Mouse (Mus musculus) heart, postnatal 0 days (tissue): Measurements from ENCODE around the gene Gm38431. TPM values are rescaled to one million over a fixed set of nuclear protein-coding genes. Genes with fewer than 3 reads are reported as not detected.

ENCODE experiments used
- ATAC-seq: fragments of 200-750 bp; cut with Nextera tagmentation; 2 replicates; pipeline ENCODE4 v1.8.0; 2017; ENCODE audit warnings: low read depth, moderate number of reproducible peaks, moderate library complexity; ENCODE audit not compliant: insufficient read depth
- DNase-seq: peaks from one replicate; pipeline ENCODE4 v3.0.0-alpha.2; 2016; ENCODE audit warnings: low spot score
- H3K27ac ChIP-seq: fragments of 300-500 bp; sonication (generic); 2 replicates; pipeline ENCODE4 v1.5.1; 2014; ENCODE audit warnings: low read depth, mild to moderate bottlenecking
- H3K27me3 ChIP-seq: fragments of 300-500 bp; sonication (generic); 2 replicates; pipeline ENCODE4 v1.6.1; 2014; ENCODE audit warnings: low read length, mixed read lengths; ENCODE audit not compliant: control insufficient read depth, insufficient read depth
- H3K36me3 ChIP-seq: fragments of 300-500 bp; sonication (generic); replicated peaks from 2 replicates; pipeline ENCODE4 v1.6.1; 2014; ENCODE audit warnings: low read length, mixed read lengths; ENCODE audit not compliant: control insufficient read depth, insufficient read depth
- H3K4me1 ChIP-seq: fragments of 300-500 bp; sonication (generic); 2 replicates; pipeline ENCODE4 v1.6.1; 2014; ENCODE audit warnings: antibody characterized with exemption; ENCODE audit not compliant: control insufficient read depth, insufficient read depth
- H3K4me2 ChIP-seq: fragments of 300-500 bp; sonication (generic); 2 replicates; pipeline ENCODE4 v1.6.1; 2014; ENCODE audit warnings: low read depth, mild to moderate bottlenecking, low read length, moderate library complexity
- H3K4me3 ChIP-seq: fragments of 300-500 bp; sonication (generic); 2 replicates; pipeline ENCODE4 v1.5.1; 2014; ENCODE audit warnings: low read depth, low read length
- H3K9ac ChIP-seq: fragments of 300-500 bp; sonication (generic); replicated peaks from 2 replicates; pipeline ENCODE4 v1.6.1; 2014; ENCODE audit warnings: low read depth, low read length, mixed read lengths
- H3K9me3 ChIP-seq: fragments of 300-500 bp; sonication (generic); replicated peaks from 2 replicates; pipeline ENCODE4 v1.6.1; 2016; ENCODE audit warnings: low read length; ENCODE audit not compliant: control insufficient read depth
- CTCF ChIP-seq: IDR thresholded peaks from 2 replicates; pipeline ENCODE4 v1.5.1; 2016; ENCODE audit warnings: antibody characterized with exemption, control low read depth, low read depth
- EP300 ChIP-seq: IDR thresholded peaks from 2 replicates; pipeline ENCODE4 v1.6.1; 2016; ENCODE audit warnings: antibody characterized with exemption, low read depth
- WGBS: fragments of 180-500 bp; shearing (Covaris S2); extraction: QIAGEN DNeasy Blood & Tissue Kit; methylation state at CpG from one replicate; pipeline ENCODE4 v1.1.7; 2014; 5-methylcytosine and 5-hydroxymethylcytosine counted together
- polyA plus RNA-seq: library from polyadenylated mRNA; unstranded; fragments of >200 nt; fragmentation: Nextera tagmentation; extraction: Ambion mirVana; gene quantifications from 2 replicates; pipeline ENCODE4 v1.2.1, GENCODE M21; 2015
- total RNA-seq: library from RNA; depleted of rRNA; stranded (reverse); fragments of >200 nt; gene quantifications from 2 replicates; pipeline ENCODE4 v1.2.3, GENCODE M21; 2014; ENCODE audit warnings: low replicate concordance

The Gm38431 gene
- total and polyA plus RNA-seq, 2 experiments from 2014 or later: 0.34 to 1.6 TPM

DNA sequence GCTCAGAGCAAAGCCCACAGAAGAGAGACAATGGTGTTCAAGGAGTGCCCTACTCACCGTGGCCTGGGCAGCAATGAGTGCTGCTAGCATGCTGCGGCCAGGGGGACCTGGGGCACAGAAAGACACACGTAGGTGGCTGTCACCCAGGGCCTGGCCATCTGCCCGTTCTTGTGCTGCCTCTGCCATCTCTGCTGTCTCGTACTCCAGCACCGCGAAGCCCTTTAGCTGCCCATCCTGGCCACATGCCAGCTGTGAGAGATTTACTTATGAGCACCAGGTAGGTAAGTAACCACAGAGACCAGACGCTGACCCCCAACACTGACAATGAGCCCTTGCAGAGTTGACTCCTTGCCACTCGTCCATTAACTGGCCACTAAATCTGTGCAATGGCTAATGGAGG lies 10.7 kb downstream of the Gm38431 start:
- TF ChIP-seq CTCF (no peak), EP300 (no peak)
- no peak for ATAC-seq

DNA sequence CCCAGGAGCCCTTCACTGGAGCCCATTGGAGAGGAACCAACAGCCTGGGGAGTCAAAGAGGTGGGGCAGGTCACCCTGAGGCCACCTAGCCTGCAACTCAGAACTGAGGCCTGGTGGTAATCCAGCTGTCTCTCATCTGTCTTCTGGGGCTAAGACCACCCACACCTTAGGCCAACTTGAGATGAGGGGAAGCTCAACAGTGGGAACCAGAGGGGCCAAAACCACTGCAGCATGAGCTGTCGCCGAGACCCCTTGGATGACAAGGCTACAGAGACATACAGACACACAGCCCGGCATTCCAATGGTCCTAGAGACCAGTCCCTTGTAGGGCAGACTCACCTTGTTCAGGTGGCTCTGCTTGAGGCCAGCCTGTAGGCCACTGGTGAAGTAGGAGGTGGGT lies 16.2 kb downstream of the Gm38431 start:
- peaks cover 63% of the 10 kb centered on the region for H3K36me3 ChIP-seq
- H3K4me2 ChIP-seq: no peak overlapping the region
- peaks cover 9% of the 10 kb centered on the region; the same call in 1 of the 2 replicates for H3K4me1 ChIP-seq
- TF ChIP-seq CTCF (no peak), EP300 (no peak)
- WGBS: 89% methylated on average over 3 of the region's 3 CpGs
- H3K27me3 ChIP-seq: no peaks in the 10 kb centered on the region
- no peak overlapping the region for H3K27ac ChIP-seq
- no peak overlapping the region for H3K9ac ChIP-seq
- H3K9me3 ChIP-seq: no peaks in the 10 kb centered on the region
- no peak overlapping the region for H3K4me3 ChIP-seq
- no peak for ATAC-seq
- DNase-seq: no peak

More for the DNA sequence above, 10.7 kb downstream of the Gm38431 start:
- H3K4me3 ChIP-seq: no peak overlapping the region
- no peak overlapping the region for H3K4me2 ChIP-seq
- H3K27me3 ChIP-seq: no peaks in the 10 kb centered on the region
- H3K4me1 ChIP-seq: peaks cover 8% of the 10 kb centered on the region
- peaks cover 94% of the 10 kb centered on the region for H3K36me3 ChIP-seq
- 64% methylated on average over 9 of the region's 9 CpGs for WGBS
- H3K27ac ChIP-seq: no peak overlapping the region
- no peak for DNase-seq
- no peak overlapping the region for H3K9ac ChIP-seq
- no peaks in the 10 kb centered on the region for H3K9me3 ChIP-seq

DNA sequence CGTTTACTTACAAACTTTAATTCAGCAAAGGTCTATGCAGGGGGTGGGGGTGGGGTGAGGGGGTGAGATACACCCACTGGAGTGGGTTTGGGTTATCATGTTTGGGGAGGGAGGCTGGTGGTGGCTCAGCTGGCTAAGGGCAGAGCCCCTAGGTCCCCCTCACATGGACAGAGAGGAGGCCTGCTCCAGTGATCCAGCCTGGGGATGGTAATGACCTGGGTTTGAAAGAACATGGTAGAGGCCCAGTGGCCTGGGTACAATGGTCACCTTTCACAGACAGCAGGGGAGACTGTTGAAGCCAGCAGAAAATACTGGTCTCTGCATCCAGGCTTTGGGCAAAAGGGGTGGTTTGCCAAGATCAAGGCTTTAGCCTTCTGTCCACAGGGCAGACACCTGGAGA lies 17.6 kb downstream of the Gm38431 start:
- Histone ChIP-seq H3K27ac (no peak overlapping the region), H3K9ac (no peak overlapping the region), H3K27me3 (no peaks in the 10 kb centered on the region), H3K9me3 (no peaks in the 10 kb centered on the region), H3K4me1 (peaks cover 9% of the 10 kb centered on the region; the same call in 1 of the 2 replicates), H3K4me3 (no peak overlapping the region), H3K4me2 (no peak overlapping the region), H3K36me3 (peaks cover 48% of the 10 kb centered on the region)
- 83% methylated on average over 1 of the region's 1 CpGs for WGBS
- no peak for TF ChIP-seq EP300
- no peak for TF ChIP-seq CTCF
- ATAC-seq: no peak
- DNase-seq: no peak

DNA sequence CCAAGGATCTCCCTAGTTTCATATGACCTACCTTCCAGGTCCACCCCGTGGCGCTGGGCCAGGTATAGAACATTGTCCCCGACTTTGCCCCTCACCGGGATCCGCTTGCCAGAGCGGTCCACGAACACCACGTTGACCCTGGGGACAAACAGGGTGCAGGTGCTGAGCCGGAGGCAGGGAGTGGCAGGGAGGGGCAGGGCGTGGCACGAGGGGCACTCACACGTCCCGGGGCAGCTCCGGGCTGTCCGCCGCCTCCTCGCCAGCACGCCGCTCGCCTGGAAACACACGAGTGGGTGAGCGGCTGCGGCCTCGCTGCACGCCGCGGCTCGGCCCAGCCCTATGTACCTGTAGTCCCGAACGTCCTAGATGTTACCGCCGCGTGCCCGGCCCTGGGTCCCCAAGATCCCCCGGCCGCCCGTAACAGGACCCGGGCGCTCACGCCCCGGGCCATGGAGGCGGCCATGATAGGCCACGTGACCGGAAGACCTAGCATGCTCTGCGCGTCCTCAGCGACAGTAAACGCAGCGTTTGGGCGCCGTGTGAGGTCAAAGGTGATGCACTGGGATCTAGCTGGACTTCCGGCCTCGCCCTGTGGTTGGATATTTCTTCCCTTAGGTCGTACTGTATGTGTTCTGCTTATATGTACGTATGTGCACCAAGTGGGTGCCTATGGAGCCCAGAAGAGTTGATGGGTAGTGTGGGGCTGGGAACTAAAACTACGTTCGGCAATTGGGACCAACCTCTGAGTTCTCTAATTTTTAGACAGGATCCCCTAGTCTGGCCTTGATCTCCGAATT lies 18.6 kb downstream of the Gm38431 start, which contains the start of the genes Gm49373 and Fdx1l:
Gene Gm49373 (minus strand): TSS at position 53 of the 797 bp plus-strand sequence.
Gene Fdx1l (minus strand): TSS at position 571 of the 797 bp plus-strand sequence.
- Histone ChIP-seq H3K4me3 (peak within 1 kb of the TSS; percentile 91), H3K27ac (peak within 1 kb of the TSS; percentile 67), H3K9me3 (no peaks in the 10 kb centered on the region), H3K4me1 (peaks cover 9% of the 10 kb centered on the region; the same call in 1 of the 2 replicates), H3K4me2 (peak within 1 kb of the TSS; percentile 98), H3K36me3 (peaks cover 39% of the 10 kb centered on the region), H3K27me3 (no peaks in the 10 kb centered on the region), H3K9ac (peak within 1 kb of the TSS; percentile 81)
- WGBS: 2% methylated on average over 58 of the region's 58 CpGs
- DNase-seq (peak; percentile 86), ATAC-seq (peak; percentile 95)
- TF ChIP-seq CTCF: no peak
- TF ChIP-seq EP300: peak; percentile 72; the same call in 1 of the 2 replicates

DNA sequence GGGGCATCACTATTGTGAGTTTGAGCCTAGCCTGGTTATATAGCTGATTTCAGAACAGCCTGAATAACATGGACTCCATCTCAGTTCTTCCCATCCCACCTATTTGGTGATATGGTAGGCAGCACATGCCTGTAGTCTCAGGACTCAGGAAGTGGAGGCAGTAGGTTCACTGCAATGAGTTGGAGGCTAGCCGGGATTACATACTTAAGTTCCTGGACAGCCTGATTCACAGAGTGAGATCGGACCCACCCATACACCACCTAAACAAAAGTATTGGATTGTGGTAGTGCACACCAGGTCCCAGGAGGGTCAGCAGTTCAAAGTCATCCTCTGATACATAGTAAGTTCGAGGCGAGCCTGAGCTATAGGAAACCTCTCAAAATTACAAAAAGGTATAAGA lies 19.2 kb downstream of the Gm38431 start:
- Histone ChIP-seq H3K4me3 (peak overlapping the region; percentile 91), H3K9me3 (no peaks in the 10 kb centered on the region), H3K9ac (peak overlapping the region; percentile 81), H3K36me3 (peaks cover 37% of the 10 kb centered on the region), H3K27ac (no peak overlapping the region), H3K4me1 (peaks cover 9% of the 10 kb centered on the region; the same call in 1 of the 2 replicates), H3K27me3 (no peaks in the 10 kb centered on the region), H3K4me2 (peak overlapping the region; percentile 98)
- WGBS: 6% methylated on average over 4 of the region's 4 CpGs
- ATAC-seq: no peak; the same call in 1 of the 2 replicates
- TF ChIP-seq EP300 (no peak), CTCF (no peak)
- no peak for DNase-seq
